Mouse (Mus musculus): Measurements from ENCODE around the gene Lypd5.
"Not testable (repeated sequence)": the region's sequence is repeated elsewhere in the genome, so short reads cannot be mapped to it uniquely, and the experiment has no call there.

Lypd5 gene

DNA sequence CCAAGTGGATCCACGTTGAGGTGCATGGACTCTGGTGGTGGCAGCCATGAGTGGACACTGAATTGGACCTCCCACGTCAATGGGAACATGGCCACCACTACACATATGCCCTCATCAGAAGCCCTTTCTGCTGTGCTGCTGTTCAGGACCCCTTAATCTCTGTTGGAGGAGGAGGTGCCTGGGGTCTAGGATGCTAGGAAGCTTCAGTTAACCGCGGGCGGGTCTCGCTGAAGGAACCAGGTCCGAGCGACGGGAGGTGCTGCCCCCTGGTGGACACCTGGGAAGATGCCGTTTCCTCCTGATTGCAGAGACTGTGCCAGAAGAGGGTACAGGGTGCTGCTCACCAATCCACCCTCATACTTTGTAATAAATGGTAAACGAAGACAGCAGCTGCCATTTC, 35.8 kb downstream of the Lypd5 start:
- peak; percentile 56 to 80 for DNase-seq

- no peak for DNase-seq
These were observed 38.1 kb downstream of the Lypd5 start for GRCm38 (mm10) chr7:24387059-24387556.

- no peak for DNase-seq
These were observed 40.7 kb downstream of the Lypd5 start for GRCm38 (mm10) chr7:24389516-24390187.

- no peak for DNase-seq
These were observed 41.5 kb downstream of the Lypd5 start for GRCm38 (mm10) chr7:24390512-24390911.

DNA sequence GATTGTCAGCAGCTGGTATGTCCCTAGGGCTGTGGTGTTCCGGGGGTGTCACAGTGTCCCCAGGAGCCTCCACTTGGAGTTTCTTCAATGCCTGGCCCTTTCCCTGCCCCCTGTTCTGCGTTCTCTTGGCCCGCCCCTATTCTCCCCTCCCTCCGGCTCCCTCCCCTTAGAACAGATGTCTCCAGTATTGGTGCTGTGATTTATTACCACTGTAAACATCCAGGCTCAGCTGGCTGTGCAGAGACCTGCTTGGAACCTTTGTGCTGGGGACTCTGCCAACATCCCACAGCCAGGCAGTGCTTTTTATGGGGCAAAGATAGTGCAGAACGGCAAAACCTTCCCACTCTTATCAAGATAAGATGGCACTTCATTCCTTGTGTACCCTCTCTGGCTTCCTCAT, 42.1 kb downstream of the Lypd5 start:
- DNase-seq: no peak

DNA sequence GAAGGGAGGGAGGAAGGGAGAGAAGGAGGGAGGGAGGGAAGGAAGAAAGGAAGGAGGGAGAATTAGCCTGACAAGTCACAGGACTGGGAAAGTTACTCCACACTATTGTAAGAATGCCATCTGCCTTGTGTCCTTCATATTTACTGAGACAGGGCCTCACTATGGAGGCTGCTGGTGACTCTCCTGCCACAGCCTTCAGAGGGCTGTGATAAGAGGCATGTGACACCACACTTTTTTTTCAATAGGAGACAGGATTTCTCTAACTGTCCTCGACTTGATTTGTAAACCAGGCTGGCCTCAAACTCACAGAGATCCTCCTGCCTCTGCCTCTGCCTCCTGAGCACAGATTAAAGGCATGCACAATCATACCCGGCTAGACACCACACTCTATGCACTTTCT, 42.7 kb downstream of the Lypd5 start:
- no peak for DNase-seq

DNA sequence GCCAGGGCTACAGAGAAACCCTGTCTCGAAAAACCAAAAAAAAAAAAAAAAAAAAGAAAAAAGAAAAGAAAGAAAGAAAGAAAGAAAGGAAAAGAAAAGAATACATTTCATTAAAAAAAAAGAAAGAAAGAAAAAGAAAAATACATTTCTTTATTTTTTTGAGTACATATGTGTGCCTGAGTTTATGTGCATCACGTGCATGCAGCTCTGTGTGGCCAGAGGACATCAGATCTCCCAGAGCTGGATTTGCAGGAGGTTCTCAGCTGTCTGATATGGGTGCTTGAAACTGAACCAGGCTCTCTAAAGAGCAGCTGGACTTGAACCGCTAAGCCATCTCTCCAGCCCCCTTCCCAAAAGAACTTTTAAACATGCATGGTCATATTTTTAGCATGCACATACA, 45.1 kb downstream of the Lypd5 start:
- DNase-seq: no peak

- no peak for DNase-seq
These were observed 45.6 kb downstream of the Lypd5 start for GRCm38 (mm10) chr7:24394475-24395161.

GRCm38 (mm10) chr7:24396832-24397231, 47.8 kb downstream of the Lypd5 start:
- no peak for DNase-seq

GRCm38 (mm10) chr7:24398364-24398913, 49.4 kb downstream of the Lypd5 start:
- no peak for DNase-seq

- peak; percentile 91 to 97 for DNase-seq
These were observed 50.5 kb downstream of the Lypd5 start, which contains the start of gene Smg9 for GRCm38 (mm10) chr7:24399256-24400081. Smg9 (plus strand) TSS chr7:24399619.

DNA sequence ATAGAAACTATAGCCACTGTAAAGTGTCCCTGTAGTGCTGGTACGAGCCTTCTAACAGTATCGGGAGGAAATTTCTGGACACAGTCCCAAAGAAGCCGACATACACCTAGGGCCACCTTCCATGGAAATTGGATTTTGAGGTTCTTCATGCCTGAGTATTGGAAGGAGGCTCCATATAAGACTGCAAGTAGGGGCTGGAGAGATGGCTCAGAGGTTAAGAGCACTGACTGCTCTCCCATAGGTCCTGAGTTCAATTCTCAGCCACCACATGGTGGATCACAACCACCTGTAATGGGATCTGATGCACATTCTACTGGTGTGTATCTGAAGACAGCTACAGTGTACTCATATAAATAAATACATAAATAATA, 51.1 kb downstream of the Lypd5 start:
- DNase-seq: no peak

DNA sequence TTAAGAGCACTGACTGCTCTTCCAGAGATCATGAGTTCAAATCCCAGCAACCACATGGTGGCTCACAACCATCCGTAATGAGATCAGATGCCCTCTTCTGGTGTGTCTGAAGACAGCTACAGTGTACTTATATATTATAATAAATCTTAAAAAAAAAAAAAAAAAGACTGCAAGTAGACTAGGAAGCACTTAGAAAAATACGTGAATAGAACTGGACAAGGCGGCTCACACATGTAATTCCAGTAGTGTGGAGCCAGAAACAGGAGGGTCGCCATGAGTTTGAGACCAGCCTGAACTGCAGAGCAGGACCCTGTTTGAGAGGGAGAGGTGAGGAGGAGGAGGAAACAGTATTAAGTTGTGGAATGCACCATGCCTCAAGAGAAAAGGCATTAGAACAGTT, 51.5 kb downstream of the Lypd5 start:
- not testable (repeated sequence) for DNase-seq

DNA sequence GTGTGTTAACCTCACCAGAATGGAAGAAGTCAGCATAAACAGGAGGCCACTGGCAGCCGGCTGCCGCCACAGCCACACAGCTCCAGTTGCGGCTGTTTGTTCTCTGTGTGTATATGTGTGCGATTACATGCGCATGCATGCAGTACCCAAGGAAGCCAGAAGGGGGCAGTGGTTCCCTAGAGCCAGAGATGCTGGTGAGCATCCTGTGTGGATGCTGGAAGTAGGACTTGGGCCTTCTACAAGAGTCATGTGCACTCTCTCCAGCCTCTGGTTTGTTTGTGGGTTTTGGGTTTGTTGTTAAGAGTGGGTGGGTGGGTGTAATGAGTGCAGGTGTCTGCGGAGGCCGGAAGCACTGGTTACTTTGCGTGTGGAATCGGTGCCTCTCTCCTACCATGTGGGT, 53.9 kb downstream of the Lypd5 start:
- DNase-seq: no peak

All from spleen, adult 18-20 months (tissue).